Mouse (Mus musculus) adrenal gland, postnatal 25 days (tissue): ENCODE measurements around the gene Anks4b. TPM values are rescaled to one million over a fixed set of nuclear protein-coding genes. Genes with fewer than 3 reads are reported as not detected.

Experiments used
- DNase-seq: peaks from one replicate; pipeline ENCODE4 v3.0.0; 2021; ENCODE audit warnings: mixed read lengths
- total RNA-seq: library from RNA; stranded (reverse); gene quantifications from 2 replicates; pipeline ENCODE4 v1.2.3, GENCODE M21; 2021

Gene Anks4b
- total RNA-seq, 1 experiment from 2014 or later: 0.24 TPM

DNA sequence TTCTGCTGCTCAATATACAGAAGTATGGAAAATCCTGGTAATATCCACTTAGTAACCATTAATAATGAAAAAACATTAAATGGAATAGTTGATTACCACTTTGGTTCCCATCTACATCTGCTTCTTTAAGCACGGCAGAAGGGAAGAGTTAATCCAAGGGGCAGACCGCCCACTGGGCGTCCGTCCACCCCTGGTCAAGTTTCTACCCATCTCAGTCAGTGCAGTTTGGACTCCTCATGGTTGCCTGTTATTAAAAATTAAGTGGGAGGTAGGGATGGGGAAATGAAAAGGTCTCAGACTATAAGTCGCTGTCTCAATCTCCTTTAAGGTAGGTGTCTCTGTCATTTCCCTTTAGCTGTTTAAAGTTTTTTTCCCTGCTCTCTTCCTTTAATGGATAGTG is 15.3 kb downstream of the Anks4b start:
- no peak for DNase-seq

- DNase-seq: no peak
These were observed 15.9 kb downstream of the Anks4b start for GRCm38 (mm10) chr7:120189369-120190149.

DNA sequence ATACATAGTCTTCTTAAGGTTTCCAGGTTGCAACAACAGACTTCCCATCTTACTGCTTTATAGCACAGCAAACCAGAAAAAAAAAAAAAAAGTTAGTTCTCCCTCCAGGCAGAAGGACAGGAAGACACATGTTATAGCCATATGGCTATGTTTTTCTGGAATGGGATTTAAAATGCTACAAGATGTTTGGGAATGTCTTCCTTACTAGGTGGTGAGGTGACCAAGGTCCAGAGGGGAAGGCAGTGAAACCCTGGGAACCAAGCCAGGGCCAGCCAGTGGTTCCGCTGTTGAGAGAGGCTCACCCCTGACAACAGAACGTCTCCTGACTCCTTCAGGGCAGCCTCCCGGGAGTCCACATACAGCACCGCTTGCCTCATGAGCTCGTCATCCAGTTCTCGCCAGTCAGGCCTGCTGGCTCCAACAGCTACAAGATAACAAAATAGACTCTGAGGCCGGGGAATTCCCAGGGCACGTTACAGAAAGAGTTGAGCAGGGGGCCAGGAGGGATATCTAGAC is 16.6 kb downstream of the Anks4b start:
- no peak for DNase-seq

GRCm38 (mm10) chr7:120192207-120192606 is 18.5 kb downstream of the Anks4b start:
- DNase-seq: peak; percentile 21

DNA sequence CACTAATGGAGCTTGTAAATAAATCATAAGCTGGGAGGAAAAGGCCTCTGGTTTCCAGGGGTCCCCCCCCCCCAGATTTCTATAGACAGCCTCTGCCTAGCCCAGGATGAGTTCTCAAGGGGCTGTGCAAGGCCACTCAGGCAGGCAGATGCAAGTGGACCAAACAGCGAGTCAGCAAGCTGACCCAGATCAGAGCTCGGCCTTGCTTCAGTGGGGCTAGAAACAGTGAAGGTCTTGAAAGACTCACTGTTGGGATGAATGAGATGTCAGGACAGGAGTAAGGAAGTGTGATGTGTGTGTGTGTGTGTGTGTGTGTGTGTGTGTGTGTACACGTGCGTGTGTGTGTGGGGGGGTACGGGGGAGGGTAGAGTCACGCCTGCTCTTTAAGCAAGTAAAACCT is 19.2 kb downstream of the Anks4b start:
- peak; percentile 23 for DNase-seq

- DNase-seq: no peak
These were observed 21.5 kb downstream of the Anks4b start for GRCm38 (mm10) chr7:120195207-120195606.

DNA sequence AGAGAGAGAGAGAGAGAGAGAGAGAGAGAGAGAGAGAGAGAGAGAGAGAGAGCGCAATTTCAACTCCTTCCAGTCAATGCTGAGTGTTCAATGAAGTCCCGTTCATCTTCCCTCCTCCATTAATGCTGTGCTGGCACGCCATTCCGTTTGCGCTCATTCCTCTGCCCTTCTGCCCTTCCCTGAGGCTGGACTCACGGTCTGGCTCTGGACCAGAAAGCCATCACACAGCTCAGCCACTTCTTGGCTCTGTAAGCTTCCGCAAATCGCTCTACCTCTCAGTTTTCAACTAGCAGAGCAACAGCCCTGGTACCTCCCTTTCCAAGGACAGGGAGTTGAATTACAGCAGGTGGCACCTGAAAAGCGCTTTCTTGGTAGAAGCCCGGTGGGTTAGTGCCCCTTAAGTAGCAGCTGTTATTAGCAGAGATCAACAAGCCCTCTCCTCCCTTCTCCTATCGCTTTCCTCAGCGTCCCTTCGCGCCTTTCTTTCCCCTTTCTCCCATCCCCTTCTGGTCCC is 27.6 kb downstream of the Anks4b start:
- peak; percentile 51 for DNase-seq

DNA sequence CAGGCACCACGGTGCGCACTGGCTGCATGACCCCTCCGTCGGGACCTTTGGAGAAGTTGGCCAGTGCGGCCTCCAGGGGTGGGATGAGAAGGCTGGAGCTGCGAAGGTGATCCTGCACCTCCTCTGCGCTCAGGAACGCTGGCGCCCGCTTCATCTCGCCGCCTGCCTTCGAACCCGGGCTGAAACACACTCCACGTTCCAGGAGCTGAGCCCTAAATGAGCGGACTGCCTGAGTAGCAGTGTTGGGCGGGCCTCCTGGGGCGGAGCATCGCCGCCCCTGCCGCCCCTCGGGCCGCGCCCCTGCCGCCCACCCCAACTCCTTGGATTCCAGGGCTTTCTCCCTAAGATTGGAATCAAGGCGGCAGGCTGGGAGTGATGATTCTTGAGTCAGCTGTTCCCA is 28.1 kb downstream of the Anks4b start, which contains the start of gene Crym:
Gene Crym (minus strand): TSS at position 341 of the 400 bp plus-strand sequence.
- DNase-seq: no peak

DNA sequence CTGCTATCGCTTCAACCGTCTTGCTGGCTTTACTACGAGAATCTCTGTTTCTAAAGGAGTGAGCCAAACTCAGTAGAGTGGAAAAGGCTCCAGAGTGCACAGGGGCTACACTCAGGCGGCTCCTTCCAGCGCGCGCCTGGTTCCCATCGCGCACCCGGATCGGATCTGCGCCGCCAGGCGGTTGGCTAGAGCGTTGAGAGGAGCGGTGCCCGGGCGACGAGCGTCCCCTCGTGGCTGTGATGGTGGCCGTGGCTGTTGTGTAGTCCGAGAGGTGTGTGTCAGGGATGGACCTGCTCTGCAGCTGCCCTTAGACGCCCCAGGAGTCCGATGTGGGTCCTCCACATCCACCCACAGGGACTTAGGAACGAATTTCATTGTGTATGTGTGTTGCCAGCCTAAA is 30.1 kb downstream of the Anks4b start, which contains the start of gene Abca14:
Gene Abca14 (plus strand): TSS at position 173 of the 400 bp plus-strand sequence.
- peak; percentile 90 for DNase-seq

GRCm38 (mm10) chr7:120205989-120206388 is 32.3 kb downstream of the Anks4b start:
- DNase-seq: no peak

GRCm38 (mm10) chr7:120228541-120228940 is 54.9 kb downstream of the Anks4b start:
- DNase-seq: no peak

Other genes starting within 250 kb of the Anks4b start
- gene Dnah3, start 78.6 kb upstream of the Anks4b start, total RNA-seq: not detected in 2 replicates
- gene Tmem159, start 71.5 kb upstream of the Anks4b start, total RNA-seq: 80.3 and 83.9 TPM in 2 replicates
- gene Zp2, start 28.6 kb upstream of the Anks4b start, total RNA-seq: 0.36 TPM in 1 of 2 replicates, not detected in the other
- gene Crym, start 28.3 kb downstream of the Anks4b start, total RNA-seq: 1.6 and 3.3 TPM in 2 replicates
- gene Abca14, start 30.1 kb downstream of the Anks4b start, total RNA-seq: not detected in 2 replicates
- not detected in 2 replicates for gene Abca15, start 154.8 kb downstream of the Anks4b start, total RNA-seq
- gene Abca16, start 235.8 kb downstream of the Anks4b start, total RNA-seq: not detected in 2 replicates